In the genomic region with DNA sequence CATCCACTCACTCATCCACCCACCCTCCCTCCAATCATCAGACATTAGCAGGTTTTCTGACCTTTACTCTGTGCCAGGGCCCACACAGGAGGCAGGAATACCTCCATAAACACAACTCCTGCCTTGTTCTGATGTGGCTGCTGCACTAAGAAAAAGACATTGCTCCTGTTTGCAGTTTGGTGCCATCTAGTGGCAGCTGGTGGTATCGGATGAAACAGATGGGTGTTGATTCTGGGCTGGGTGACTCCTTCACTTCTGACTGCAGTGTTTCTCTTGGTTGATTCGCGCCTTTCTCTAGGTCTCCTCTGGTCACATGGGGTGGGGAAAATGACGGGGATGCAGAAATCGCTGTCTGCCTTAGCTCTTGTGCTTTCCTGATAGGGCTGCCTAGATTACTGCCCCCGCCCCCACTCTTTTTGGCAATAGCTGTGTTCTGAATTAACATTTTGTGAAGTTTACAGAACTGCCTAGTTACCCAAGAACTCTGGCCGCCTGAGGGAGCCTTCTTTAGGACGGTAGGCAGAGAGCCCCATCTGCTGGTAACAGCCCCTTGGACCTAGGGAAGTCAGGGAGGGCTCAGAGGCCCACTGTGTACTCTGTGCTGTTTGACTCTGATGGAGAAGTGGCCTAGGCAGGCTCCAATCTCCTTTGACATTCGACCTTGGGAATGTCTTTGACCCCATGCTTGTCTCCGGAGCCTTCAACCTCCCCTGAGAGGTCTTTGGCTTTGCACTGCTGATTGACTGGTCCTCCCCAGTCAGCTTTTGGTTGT, we compare ENCODE assay signal across 8 mouse cellular contexts. TPM values are rescaled to one million over a fixed set of nuclear protein-coding genes. Genes with fewer than 3 reads are reported as not detected.
A peak's percentile ranks its signal among the peaks of the same experiment; 100 is the strongest.
DNase-seq lines count a peak whose midpoint lies in the region; ATAC-seq and TF ChIP-seq lines count a peak whose summit lies in the region.

No protein-coding gene starts in this region.

- H3K27ac ChIP-seq in lung, postnatal 0 days (ENCODE audit: low read length): no peak overlapping the region

- H3K9me3 ChIP-seq in lung, postnatal 0 days (ENCODE audit: low read length): no peaks in the 10 kb centered on the region

- no peak overlapping the region for H3K9ac ChIP-seq in lung, postnatal 0 days (replicated peaks; ENCODE audit: low read depth)

- no peaks in the 10 kb centered on the region for H3K36me3 ChIP-seq in lung, postnatal 0 days (ENCODE audit: insufficient read depth, low read length)

- intact Hi-C loops in gastrocnemius, postnatal 36 days (cut with DNase I): loop anchor here (2.0 kb wide), 1 partner anchor 56 kb away; no protein-coding TSS in a partner anchor

- H3K4me2 ChIP-seq in lung, postnatal 0 days (replicated peaks; ENCODE audit: low read depth, low read length): no peak overlapping the region

- H3K4me3 ChIP-seq in lung, postnatal 0 days (ENCODE audit: low read depth, low read length): no peak overlapping the region

- no peak for ATAC-seq in lung, postnatal 0 days

- no peaks in the 10 kb centered on the region for H3K4me1 ChIP-seq in lung, postnatal 0 days (ENCODE audit: insufficient read depth, low read depth, low read length)

- TF ChIP-seq CTCF in lung, postnatal 0 days (IDR thresholded peaks at IDR 0.05): peak; percentile 93

- no peak for TF ChIP-seq EP300 in lung, postnatal 0 days (IDR thresholded peaks at IDR 0.05)

- H3K27me3 ChIP-seq in lung, postnatal 0 days (replicated peaks; ENCODE audit: insufficient read depth, low read length): no peaks in the 10 kb centered on the region

- peak; percentile 43 for DNase-seq in CD4-positive helper T cell, adult 2 months (ENCODE audit: low read depth, low spot score)
- DNase-seq in ZHBTc4 (ENCODE audit: low read depth, low spot score): peak; percentile 89
- DNase-seq in embryo, embryonic 10.5 days (ENCODE audit: low spot score): peak; percentile 84
- DNase-seq in gastrocnemius, postnatal 36 days: peak; percentile 57 to 58
- peak; percentile 83 for DNase-seq in layer of hippocampus, adult 11-12 months (ENCODE audit: low spot score)
- DNase-seq in lung, postnatal 0 days (ENCODE audit: low spot score): peak; percentile 67
- DNase-seq in retina, embryonic 14.5 days (ENCODE audit: low spot score): peak; percentile 85
- peak; percentile 71 for DNase-seq in urinary bladder, postnatal 14 days (ENCODE audit: low spot score)

- WGBS in lung, postnatal 0 days: 11% methylated on average over 10 of the region's 10 CpGs

RNA-seq across cellular contexts. Expression of a gene that starts 12.0 kb away (rescaled TPM):
- total RNA-seq in gastrocnemius, postnatal 36 days (2021): not detected
- 0.19 and 0.25 TPM in 2 replicates for polyA plus RNA-seq in lung, postnatal 0 days (2015; fragmentation: Nextera tagmentation; extraction: Ambion mirVana)
